Mouse (Mus musculus) cerebellum, postnatal 4 days (tissue): ENCODE results near the gene Olfr809.

ENCODE experiments used
- DNase-seq, 2 experiments: peaks; one replicate each; pipeline ENCODE4 v3.0.0; 2022; ENCODE audit warnings: low spot score in 2 of 2, mixed read lengths in 1 of 2

The Olfr809 gene

DNA sequence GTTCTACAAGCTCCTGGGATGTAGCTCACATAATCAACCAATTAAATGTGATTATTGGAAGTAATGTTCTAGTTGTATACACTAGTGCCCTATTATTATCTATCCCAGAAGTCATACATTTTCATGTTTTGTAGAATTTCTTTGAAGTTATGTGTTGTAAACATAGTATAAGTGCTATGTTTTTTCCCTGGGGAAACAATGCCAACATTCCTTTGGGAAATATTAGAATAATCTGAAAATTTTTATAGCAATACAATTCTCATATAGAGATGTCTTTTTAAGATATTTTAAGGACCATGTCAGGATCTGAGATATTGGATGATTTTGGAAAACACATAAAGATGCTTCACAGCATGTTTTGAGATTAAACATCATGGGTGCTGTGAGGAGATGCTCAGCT lies at the start of gene Olfr809:
TSS of gene Olfr809 (plus strand) at position 301 of the 400 bp plus-strand sequence.
- no peak for DNase-seq

GRCm38 (mm10) chr10:129729275-129729674 lies 45.2 kb upstream of the Olfr809 start, which contains the start of gene Olfr805:
Gene Olfr805, minus strand, starts transcription at chr10:129729375.
- no peak for DNase-seq

GRCm38 (mm10) chr10:129741821-129742220 lies 32.6 kb upstream of the Olfr809 start, which contains the start of gene Olfr806:
Gene Olfr806, minus strand, starts transcription at chr10:129741921.
- DNase-seq, result no peak

- no peak for DNase-seq
Measured at GRCm38 (mm10) chr10:129757693-129758092, 16.7 kb upstream of the Olfr809 start, which contains the start of gene Olfr807. Gene Olfr807, minus strand, starts transcription at chr10:129757793.

DNA sequence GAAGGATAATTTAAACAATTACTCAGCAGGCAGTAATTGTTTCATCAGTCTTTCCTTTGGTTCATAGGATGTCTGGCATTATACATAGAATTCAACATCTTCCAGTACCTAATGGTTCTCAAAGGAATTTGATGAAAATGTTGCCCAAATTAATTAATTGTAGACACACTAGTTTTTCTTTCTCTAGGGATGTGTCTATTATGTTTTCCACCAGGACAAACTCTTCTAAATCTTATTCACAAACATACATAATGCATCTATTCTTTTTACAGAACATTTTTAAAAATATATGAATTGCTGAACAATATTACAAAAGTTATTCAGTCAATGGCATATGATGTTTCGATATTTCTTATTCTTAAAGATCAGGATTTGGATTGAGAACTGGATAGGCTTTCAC lies 9.3 kb upstream of the Olfr809 start, which contains the start of gene Olfr808:
TSS of gene Olfr808 (plus strand) at position 301 of the 400 bp plus-strand sequence.
- DNase-seq, result no peak

- no peak for DNase-seq
Measured at GRCm38 (mm10) chr10:129778123-129778522, 3.7 kb downstream of the Olfr809 start.

- DNase-seq, result no peak
Measured at GRCm38 (mm10) chr10:129794817-129795216, 20.4 kb downstream of the Olfr809 start, which contains the start of gene Olfr810. Gene Olfr810, minus strand, starts transcription at chr10:129794917.

GRCm38 (mm10) chr10:129804296-129804695 lies 29.9 kb downstream of the Olfr809 start, which contains the start of gene Olfr811:
Gene Olfr811, minus strand, starts transcription at chr10:129804396.
- no peak for DNase-seq
